Mouse (Mus musculus) fibroblast of lung, adult 2 months (primary cell): ENCODE data around the gene Traf4.
"Not testable (repeated sequence)": the region's sequence is repeated elsewhere in the genome, so short reads cannot be mapped to it uniquely, and the experiment has no call there.

Experiments
- DNase-seq: peaks from one replicate; pipeline ENCODE4 v3.0.0-alpha.2; 2011; ENCODE audit warnings: low read depth

Gene Traf4

DNA sequence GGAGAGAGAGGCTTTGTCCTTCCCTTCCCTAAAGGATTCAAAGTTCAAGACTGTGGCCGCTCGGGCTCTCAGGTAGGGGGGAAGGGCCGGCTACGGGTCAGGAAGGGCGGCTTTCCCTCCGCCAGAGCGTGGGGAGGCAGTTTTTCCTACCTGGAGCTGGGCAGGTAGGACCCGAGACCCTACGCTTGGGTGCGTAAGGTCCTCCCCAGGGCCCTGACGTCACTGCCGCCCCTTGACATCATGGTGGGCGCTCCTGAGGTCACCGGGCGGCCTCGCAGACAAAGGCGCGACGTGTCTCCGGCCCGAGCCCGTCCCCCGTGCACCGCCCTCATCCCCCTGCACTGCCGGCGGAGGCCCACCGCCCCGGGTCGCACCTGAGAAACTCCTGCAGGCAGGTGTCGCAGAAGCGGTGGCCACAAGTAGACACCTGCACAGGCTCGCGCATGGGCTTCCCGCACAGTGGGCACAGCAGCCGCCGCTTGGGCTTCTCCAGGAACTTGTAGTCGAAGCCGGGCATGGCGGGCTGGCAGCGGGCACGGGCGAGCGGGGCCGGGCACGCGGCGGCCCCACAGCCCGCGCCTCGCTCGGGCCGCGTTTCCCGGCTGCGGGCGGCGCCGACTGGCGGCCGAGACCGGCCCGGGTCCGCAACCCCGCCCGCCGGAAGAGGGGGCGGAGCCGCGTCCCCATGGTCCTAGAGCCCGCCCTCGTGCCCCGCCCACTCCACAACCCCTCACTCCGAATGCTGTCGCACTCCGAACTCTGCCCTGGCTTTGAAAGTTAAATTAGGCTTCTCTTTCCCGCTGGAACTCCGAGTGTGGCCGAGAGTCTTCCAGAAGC lies at the start of gene Traf4:
Gene Traf4 (minus strand): TSS at position 666 of the 837 bp plus-strand sequence.
- DNase-seq, result no peak

DNA sequence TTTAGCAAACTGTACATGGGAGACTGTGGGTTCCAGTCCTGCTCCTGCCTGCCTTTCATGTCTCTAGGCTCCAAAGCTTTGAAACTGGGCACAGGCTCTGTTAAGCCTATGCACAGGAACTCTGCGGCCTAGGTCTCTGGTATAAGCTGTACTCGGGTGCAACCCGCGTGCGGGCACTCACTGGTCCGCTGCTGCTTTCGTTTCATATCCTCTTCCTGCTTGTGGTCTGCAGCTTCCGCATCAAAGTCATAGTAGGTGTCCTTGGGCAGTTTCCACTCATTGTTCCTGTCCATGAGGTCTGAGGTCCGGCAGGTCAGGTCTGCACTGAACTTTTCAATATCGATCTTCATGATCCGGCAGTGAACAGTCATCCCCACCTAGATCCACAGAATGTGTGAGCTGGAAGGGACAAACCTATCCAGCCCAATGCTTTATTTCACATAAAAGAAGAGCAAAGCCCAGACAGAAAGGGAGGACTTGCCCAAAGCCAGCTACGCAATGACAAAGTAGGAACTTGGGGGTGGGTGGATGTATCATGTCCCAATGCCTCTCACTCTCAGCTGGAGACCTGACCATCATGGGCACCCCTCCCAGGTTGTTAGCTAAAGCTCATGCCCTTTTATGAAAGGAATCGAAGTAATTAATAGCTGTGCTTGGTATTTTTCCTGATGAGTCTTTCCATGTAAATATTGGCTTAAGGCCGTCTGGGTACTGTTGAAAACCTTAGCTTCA lies 47.9 kb upstream of the Traf4 start:
- no peak for DNase-seq

DNA sequence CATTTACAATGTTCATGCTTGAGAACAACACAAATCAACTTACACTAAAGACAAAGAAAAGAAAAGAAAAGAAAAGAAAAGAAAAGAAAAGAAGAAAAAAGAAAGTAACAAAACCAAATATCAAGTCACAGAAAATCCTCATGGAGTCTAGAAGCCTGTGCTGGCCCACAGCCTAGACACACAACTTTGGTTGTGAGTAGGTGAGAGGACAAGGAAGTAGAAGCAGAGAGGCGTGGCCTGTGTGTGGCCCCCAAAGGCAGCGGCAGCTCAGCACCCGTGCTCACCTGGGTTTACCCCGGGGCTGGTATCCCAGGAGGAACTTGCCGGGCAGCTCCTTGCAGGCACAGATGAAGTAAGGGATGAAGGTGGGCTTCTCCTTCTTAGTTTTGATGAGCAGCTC lies 46.1 kb upstream of the Traf4 start:
- DNase-seq, result no peak

DNA sequence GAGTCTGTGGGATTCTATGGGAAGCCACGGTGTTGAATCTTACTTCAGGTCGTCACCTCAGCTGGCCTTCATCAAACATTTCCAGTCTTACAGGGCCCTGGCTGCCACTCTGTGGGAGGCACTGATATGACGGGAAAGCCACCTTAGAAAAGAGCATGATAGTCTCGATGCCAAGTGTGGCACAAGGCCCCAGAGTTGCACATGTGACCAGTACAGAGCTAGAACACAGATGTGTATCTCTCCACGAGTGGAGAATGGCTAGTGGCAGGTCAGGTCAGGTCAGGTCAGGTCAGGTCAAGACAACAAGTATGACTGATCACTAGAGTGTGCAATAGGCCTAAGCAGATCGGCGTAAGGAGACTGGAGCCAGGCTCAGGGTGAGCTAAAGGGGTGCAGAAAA lies 45.2 kb upstream of the Traf4 start:
- no peak for DNase-seq

DNA sequence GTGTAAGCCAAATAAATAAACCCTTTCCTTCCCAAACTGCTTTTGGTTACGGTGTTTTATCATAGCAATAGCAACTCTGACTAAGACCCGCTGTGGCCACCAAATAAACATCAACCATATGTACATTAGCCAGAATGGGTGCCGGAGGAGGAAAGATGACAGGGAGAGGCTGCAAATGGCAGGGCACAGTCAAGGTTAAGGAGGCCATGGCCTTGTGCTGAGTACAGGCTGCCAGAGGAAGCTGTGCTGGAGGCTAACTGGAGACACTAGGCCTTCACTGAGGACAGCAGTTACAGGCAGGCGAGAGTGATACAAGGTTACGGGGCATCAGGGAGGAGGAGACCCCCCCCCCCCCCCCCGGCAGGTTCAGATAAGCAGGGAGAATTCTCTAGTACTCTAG lies 44.5 kb upstream of the Traf4 start:
- no peak for DNase-seq

DNA sequence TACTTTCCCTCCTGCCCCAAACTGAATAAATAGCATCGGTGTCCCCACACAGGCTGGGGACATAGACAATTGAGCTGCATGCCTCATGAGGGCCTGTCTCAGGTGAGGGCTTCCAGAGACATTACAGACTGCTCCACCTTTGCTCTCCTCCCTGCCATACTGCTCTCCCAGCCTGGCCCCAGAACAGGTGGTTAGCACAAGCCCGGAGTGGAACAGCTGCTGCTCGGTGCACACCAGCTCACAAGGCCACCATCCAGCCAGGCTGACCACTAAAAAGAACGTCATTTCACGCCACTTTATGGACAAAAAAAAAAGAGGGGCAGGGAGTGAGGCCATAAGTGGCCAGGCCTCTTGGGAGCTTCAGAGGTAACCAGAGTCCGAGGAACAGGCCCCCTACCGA lies 41.8 kb upstream of the Traf4 start:
- no peak for DNase-seq

DNA sequence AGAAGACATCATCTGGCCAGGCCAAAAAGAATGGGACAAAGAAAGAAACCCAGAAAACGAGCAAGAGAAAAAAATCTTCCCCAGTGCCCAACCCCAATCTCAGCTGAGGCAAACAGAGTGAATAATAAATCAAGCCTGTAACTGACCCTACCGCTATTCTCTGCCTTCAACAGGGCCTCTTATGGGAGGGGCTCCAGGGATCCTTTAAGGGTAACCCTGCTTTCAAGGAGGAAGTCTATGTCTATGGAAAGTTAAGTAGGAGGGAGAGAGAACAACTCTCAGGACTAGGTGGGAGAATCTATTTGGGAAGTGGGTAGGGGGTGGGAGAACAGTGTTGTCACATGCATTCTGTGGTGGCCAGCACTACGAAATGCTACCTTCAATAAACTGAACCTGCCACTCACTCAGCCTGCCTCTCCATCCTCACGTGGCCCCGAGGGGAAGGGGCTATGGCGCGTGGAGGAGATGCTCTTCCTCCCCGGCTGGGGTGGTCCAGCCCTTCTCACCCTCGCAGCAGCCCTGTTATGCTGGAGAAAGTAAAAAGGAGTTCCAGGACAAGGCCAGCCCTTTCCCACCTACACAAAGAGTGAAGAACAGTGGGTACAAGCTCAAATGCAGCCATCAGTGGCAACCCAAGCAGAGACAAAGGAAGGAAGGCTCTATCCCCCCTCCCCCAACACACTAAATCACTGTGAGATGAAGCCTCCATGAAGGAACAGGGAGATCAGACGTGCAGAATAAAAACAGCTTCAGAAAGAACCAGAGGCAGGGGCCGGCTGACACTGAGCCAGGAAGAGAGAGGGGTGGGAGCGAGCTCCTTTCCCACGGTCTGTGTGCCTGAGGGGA lies 40.2 kb upstream of the Traf4 start:
- DNase-seq, result no peak

DNA sequence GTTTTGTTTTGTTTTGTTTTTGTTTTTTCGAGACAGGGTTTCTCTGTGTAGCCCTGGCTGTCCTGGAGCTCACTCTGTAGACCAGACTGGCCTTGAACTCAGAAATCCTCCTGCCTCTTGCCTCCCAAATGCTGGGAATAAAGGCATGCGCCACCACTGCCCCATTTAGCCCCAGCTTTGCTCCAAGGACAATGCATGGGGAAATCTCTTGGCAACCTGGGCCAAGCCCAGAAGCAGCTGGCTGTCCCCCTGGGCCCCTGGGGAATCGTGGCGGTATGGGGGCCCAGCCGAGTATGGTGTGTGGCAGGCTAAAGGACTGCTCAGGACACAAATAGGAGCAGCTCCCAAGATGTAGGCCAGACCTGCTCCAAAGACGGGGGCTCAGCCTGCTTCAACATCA lies 38.9 kb upstream of the Traf4 start:
- no peak for DNase-seq

DNA sequence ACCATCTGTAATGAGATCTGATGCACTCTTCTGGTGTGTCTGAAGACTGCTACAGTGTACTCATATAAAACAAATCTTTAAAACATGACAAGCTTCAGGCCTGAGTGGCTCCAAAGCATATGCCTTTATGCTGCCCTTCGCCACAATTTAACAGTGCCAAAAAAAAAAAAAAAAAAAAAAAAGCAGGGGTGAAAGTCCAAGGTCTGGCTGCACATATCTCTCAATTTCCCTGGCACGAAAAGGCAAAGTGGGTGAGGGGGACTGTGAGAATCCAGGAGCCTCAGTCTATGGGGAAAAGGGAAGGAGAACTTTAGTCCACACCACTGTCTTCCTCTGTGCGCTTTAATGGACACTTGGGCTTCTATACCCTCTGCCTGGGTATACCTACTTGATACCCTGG lies 37.0 kb upstream of the Traf4 start:
- DNase-seq, result no peak

DNA sequence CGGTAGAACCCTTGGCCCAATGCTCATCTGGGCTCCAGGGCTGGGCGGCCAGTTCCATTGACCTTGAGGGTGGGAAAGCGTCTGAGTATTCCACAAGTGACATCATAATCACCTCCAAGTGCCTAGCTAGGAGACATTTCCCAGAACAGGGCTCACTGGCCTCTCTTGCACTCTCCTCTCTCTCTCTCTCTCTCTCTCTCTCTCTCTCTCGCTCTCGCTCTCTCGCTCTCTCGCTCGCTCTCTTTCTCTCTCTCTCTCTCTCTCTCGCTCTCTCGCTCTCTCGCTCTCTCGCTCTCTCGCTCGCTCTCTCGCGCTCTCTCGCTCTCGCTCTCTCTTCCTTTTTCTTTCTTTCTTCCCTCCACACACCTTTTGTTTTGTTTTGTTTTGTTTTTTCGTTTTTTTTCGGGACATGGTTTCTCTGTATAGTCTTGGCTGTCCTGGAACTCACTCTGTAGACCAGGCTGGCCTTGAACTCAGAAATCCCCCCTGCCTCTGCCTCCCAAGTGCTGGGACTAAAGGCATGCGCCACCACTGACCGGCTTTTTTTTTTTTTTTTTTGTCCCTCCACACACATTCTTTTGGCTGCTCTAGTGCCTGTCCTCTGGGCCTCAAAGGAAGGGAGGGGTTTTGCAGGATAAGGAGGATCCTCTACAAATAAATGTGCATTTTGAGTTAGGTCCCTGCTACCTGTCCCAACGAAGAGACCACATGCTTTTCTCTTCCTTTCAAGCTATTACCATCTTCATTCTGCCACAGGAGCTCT lies 29.9 kb upstream of the Traf4 start:
- no peak for DNase-seq

DNA sequence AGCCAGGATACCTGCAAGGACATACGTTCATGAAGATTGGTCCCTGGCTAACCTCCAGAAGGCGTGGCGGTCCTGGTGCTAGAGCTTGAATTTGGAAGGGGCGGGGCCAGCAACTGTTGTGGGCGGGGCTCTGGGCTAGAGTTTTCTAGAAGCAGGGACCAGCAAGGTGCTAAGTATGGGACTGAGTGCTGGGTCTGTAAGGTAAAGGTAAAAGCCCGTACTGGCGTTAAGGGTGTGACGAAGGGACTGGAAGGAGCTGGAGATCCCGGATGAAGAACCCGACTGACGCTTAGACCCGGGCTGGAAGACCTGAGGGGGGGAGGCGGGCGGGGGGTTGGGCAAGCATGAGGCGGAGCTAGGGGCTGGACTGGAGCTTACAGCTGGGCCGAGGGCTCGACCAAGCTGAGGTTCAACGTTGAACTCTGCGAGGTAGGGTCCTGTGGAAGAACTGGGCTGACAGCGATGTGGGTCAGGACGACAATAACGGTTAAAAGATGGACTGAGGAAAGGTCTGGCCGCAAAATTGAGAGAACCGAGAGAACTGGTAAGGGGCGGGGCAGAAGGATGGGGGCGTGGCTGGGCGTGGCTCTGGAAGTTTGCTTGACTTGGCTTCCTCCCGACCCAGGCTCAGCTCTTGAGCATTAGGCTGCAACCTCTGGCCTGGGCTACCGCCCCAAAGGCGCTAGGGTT lies 29.2 kb upstream of the Traf4 start:
- no peak for DNase-seq

DNA sequence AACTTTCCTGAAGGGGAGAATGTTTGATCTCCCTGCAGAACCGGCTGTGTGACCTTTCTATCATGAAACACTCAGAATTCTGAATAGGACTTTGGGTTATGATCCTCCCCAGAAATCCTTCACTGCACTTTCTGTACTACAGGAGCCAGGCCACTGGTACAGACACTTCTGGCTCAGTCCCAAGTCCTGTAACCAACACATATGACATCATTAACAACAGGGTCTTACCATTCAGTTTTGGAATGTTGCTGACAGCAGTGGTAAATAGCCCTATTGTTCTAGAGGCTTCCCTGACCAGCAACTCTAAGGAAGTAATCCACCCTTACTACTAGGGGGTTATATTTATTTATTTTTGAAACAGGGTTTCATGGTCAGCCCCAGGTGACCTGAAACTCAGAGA lies 27.7 kb upstream of the Traf4 start, which contains the start of gene Proca1:
Gene Proca1 (plus strand): TSS at position 280 of the 400 bp plus-strand sequence.
- DNase-seq, result no peak

DNA sequence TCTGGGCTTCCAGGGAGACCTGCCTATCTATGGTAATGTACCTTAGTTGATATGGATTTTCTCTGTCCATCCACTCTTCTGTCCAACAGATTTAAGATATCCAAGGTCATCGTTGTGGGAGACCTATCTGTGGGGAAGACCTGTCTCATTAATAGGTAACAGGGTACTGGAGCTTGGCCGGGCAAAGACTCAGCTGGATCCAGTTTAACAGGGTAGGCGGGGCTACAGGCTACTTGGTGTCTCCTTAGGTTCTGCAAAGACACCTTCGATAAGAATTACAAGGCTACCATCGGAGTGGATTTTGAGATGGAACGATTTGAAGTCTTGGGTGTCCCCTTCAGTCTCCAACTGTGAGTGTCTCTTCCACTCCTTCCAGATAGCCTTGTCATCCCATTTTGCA lies 24.7 kb upstream of the Traf4 start:
- DNase-seq, result no peak

DNA sequence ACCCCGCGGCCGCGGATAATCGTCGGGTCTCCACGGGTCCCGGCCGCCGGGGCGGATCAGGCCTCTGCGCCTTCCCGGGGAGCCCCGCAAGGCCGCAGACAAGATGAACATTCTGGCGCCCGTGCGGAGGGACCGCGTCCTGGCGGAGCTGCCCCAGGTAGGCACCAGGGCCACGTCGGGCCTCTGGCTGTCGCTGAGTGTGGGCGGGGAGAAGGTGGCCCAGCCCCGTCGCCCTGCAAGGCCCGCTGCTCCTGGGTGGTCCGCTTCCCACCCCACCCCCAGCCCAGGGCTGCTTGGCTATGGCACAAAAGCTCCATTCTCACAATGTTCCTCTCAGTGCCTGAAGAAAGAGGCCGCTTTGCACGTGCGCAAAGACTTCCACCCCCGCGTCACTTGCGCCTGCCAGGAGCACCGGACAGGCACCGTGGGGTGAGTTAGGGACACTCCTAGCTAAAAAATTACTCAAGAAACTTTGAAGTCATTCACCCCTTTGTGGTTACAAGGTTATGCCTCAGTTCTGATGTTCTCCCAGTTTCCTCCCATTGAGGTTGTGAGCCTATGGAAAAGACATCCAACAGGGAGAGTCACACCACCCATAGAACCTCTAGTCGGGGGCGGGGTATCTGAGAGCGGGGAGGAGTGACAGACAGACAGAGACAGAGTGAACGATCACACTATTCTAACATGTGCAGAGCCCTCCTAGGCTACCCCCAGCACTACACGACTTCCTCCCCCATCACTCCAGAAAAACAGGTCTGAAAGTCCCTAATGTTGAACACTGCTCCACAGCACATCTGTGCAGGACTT lies 24.0 kb upstream of the Traf4 start:
- DNase-seq, result peak; percentile 71

DNA sequence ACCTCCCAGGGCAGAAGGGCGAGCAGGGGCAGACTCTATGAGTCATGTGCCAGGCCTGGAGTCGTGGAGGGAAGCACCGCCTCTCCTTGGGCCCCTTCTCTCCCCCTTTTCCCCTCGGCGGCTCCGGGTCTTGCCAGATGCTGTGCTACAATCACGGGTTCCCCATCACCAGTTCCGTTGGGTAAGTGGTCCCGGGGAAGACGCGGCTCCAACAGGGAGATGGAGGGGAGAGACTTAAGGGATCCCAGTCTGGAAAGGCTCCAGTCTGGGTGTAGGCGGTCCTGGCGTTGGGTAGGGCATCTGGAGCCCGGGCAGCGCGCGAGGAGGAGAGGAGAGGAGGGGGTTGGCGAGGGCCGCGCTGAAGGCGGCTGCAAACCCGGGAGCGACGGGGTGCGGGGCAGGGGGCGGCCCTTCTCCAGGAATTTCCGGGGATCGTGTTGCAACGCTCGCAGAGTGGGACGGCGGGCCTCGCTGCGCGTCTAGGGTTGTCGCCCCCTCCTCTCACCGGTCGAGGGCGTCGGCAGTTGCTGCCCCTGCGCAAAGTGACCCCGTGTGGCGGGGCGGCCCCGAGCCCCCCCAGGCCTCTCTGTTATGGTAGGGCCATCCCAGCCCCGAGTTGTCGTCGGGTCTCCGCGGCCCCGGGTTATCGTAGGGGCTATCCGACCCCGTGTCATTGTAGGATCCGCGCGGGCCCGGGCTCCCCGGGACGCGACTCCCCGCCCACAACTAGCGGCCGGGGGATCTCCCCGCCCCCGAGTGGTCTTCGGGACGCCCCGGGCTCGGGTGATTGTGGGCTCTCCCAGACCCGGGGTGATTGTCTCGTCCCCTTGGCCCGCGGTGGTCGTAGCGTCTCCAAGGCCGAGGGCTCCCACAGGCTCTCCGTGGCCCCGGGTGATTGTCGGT lies 23.2 kb upstream of the Traf4 start, which contains the start of gene Rab34:
Gene Rab34 (plus strand): TSS at position 100 of the 903 bp plus-strand sequence.
- DNase-seq, result peak; percentile 81

DNA sequence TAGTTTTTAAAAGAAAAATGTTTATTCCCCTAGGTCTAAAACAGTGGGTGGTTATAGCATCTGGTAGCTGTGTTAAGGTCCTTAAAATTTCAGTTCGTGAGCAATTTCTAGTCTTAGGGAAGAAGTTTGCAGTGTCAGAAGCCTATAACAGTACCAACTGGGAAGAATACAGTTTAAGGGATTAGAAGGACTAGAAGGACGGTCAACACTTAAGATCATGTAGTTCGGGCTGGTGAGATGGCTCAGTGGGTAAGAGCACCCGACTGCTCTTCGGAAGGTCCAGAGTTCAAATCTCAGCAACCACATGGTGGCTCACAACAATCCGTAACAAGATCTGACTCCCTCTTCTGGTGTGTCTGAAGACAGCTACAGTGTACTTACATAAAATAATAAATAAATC lies 19.3 kb upstream of the Traf4 start:
- DNase-seq, result not testable (repeated sequence)

DNA sequence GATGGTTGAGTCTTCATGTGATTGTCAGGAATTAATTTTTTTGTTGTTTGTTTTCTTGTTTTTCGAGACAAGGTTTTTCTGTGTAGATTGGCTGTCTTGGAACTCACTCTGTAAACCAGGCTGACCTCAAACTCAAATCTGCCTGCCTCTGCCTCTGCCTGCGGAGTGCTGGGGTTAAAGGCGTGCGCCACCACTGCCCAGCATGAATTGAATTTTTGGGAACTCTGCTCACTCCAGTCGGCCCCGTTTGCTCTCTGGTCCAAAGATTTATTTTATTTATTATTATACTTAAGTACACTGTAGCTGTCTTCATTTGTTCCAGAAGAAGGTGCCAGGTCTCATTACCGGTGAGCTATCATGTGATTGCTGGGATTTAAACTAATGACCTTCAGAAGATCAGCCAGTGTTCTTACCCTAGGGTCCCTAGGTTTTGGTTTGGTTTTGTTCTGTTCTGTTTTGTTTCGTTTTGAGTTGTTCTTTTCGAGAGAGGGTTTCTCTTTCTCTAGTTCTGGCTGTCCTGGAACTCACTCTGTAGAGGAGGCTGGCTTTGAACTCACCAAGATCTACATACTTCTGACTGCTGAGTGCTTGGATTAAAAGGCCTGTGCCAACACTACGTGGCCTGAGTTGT lies 18.6 kb upstream of the Traf4 start:
- no peak for DNase-seq
